ENCODE assay signal across 8 mouse cellular contexts in genomic region chr6:99667290-99667689, GRCm38 (mm10). TPM values are rescaled to one million over a fixed set of nuclear protein-coding genes. Genes with fewer than 3 reads are reported as not detected.
A peak's percentile ranks its signal among the peaks of the same experiment; 100 is the strongest.
DNase-seq lines count a peak whose midpoint lies in the region; ATAC-seq lines count a peak whose summit lies in the region.

No protein-coding gene starts in this region.

- WGBS in neural tube, embryonic 11.5 days = 30% methylated on average over 8 of the region's 8 CpGs
- 49% methylated on average over 8 of the region's 8 CpGs for WGBS in heart, embryonic 15.5 days

- H3K9ac ChIP-seq in neural tube, embryonic 11.5 days (ENCODE audit: low read length) = peak overlapping the region; percentile 92; the same call in 1 of the 2 replicates
- no peak overlapping the region for H3K9ac ChIP-seq in heart, embryonic 15.5 days

- no peak for ATAC-seq in neural tube, embryonic 11.5 days (ENCODE audit: insufficient read depth, low FRiP score, low TSS enrichment)
- no peak for ATAC-seq in heart, embryonic 15.5 days (replicated peaks; ENCODE audit: insufficient number of reproducible peaks, insufficient read depth, low FRiP score, low read depth)
- ATAC-seq in activated CD4-positive, CD25-positive, alpha-beta regulatory T cell, adult 4 months = no peak

- no peaks in the 10 kb centered on the region for H3K36me3 ChIP-seq in neural tube, embryonic 11.5 days (ENCODE audit: control insufficient read depth, insufficient read depth, low read length)
- H3K36me3 ChIP-seq in heart, embryonic 15.5 days = no peaks in the 10 kb centered on the region

- peak overlapping the region; percentile 94 for H3K4me2 ChIP-seq in neural tube, embryonic 11.5 days (ENCODE audit: low read depth)
- peak overlapping the region; percentile 92 for H3K4me2 ChIP-seq in heart, embryonic 15.5 days

- peaks cover 15% of the 10 kb centered on the region for H3K4me1 ChIP-seq in neural tube, embryonic 11.5 days (ENCODE audit: control insufficient read depth, insufficient read depth, low read length)
- peaks cover 20% of the 10 kb centered on the region for H3K4me1 ChIP-seq in heart, embryonic 15.5 days (replicated peaks)

- peak overlapping the region; percentile 68 for H3K27ac ChIP-seq in neural tube, embryonic 11.5 days (ENCODE audit: low read depth, low read length)
- no peak overlapping the region for H3K27ac ChIP-seq in heart, embryonic 15.5 days

- no peak overlapping the region; the same call in 1 of the 2 replicates for H3K4me3 ChIP-seq in neural tube, embryonic 11.5 days (ENCODE audit: low read depth, low read length)
- peak overlapping the region; percentile 80; the same call in 1 of the 2 replicates for H3K4me3 ChIP-seq in heart, embryonic 15.5 days

- H3K9me3 ChIP-seq in neural tube, embryonic 11.5 days (ENCODE audit: control insufficient read depth, low read length) = no peaks in the 10 kb centered on the region
- no peaks in the 10 kb centered on the region for H3K9me3 ChIP-seq in heart, embryonic 15.5 days (replicated peaks)

- no peak for DNase-seq in neural tube, embryonic 11.5 days (ENCODE audit: low spot score)
- no peak for DNase-seq in neural tube, embryonic 10.5 days (ENCODE audit: extremely low spot score, low spot score)
- peak; percentile 41 for DNase-seq in lung, postnatal 36 days
- DNase-seq in thymus, postnatal 0 days (ENCODE audit: low spot score) = peak; percentile 43
- DNase-seq in kidney, adult 8-10 months = no peak
- DNase-seq in ovary, adult 18-20 months (ENCODE audit: low spot score) = no peak

- H3K27me3 ChIP-seq in neural tube, embryonic 11.5 days (ENCODE audit: control insufficient read depth, insufficient read depth, low read length) = no peaks in the 10 kb centered on the region
- no peaks in the 10 kb centered on the region for H3K27me3 ChIP-seq in heart, embryonic 15.5 days

RNA-seq across cellular contexts. Expression of gene Gm20696, which starts 0.7 kb away (rescaled TPM):
- 2.5 and 4.7 TPM in 2 replicates for polyA plus RNA-seq in neural tube, embryonic 11.5 days (2014; fragmentation: Nextera tagmentation; extraction: Ambion mirVana)
- 2.5 and 2.9 TPM in 2 replicates for polyA plus RNA-seq in heart, embryonic 15.5 days (2015; fragmentation: Nextera tagmentation; extraction: Ambion mirVana)
- polyA plus RNA-seq in thymus, postnatal 0 days (2015; fragmentation: Nextera tagmentation; extraction: Ambion mirVana) = 2.4 and 6.4 TPM in 2 replicates
- 10 to 100 TPM; 11.9 to 13.1 TPM for polyA plus RNA-seq in activated CD4-positive, CD25-positive, alpha-beta regulatory T cell, adult 4 months (2017; shearing (Covaris generic))

RNA-seq across cellular contexts. Expression of gene Eif4e3, which starts 0.7 kb away (rescaled TPM):
- 19.5 and 19.6 TPM in 2 replicates for polyA plus RNA-seq in neural tube, embryonic 11.5 days (2014; fragmentation: Nextera tagmentation; extraction: Ambion mirVana)
- 10.3 and 10.9 TPM in 2 replicates for polyA plus RNA-seq in heart, embryonic 15.5 days (2015; fragmentation: Nextera tagmentation; extraction: Ambion mirVana)
- polyA plus RNA-seq in thymus, postnatal 0 days (2015; fragmentation: Nextera tagmentation; extraction: Ambion mirVana) = 36.4 and 43.2 TPM in 2 replicates
- 10 to 100 TPM; 33.8 to 35.1 TPM for polyA plus RNA-seq in activated CD4-positive, CD25-positive, alpha-beta regulatory T cell, adult 4 months (2017; shearing (Covaris generic))

RNA-seq across cellular contexts. Expression of gene Gpr27, which starts 25.2 kb away (rescaled TPM):
- 3.4 and 3.7 TPM in 2 replicates for polyA plus RNA-seq in neural tube, embryonic 11.5 days (2014; fragmentation: Nextera tagmentation; extraction: Ambion mirVana)
- polyA plus RNA-seq in heart, embryonic 15.5 days (2015; fragmentation: Nextera tagmentation; extraction: Ambion mirVana) = 1.0 and 1.4 TPM in 2 replicates
- 1.7 and 2.3 TPM in 2 replicates for polyA plus RNA-seq in thymus, postnatal 0 days (2015; fragmentation: Nextera tagmentation; extraction: Ambion mirVana)
- polyA plus RNA-seq in activated CD4-positive, CD25-positive, alpha-beta regulatory T cell, adult 4 months (2017; shearing (Covaris generic)) = not detected

RNA-seq across cellular contexts. Expression of gene Prok2, which starts 58.9 kb away (rescaled TPM):
- polyA plus RNA-seq in neural tube, embryonic 11.5 days (2014; fragmentation: Nextera tagmentation; extraction: Ambion mirVana) = not detected in 2 replicates
- polyA plus RNA-seq in heart, embryonic 15.5 days (2015; fragmentation: Nextera tagmentation; extraction: Ambion mirVana) = 0.09 TPM in 2 replicates
- 0.18 and 0.28 TPM in 2 replicates for polyA plus RNA-seq in thymus, postnatal 0 days (2015; fragmentation: Nextera tagmentation; extraction: Ambion mirVana)
- not detected for polyA plus RNA-seq in activated CD4-positive, CD25-positive, alpha-beta regulatory T cell, adult 4 months (2017; shearing (Covaris generic))

Comparison
In these comparisons a context has a peak if more than half of its experiments do, and no peak if none do; other contexts are left out.
1. DNase-seq: peak in lung, postnatal 36 days (single experiment) and thymus, postnatal 0 days (single experiment); none in neural tube, embryonic 11.5 days (single experiment), neural tube, embryonic 10.5 days (single experiment), kidney, adult 8-10 months (0 of 2) and ovary, adult 18-20 months (single experiment).